Mouse (Mus musculus) neural tube, embryonic 13.5 days (tissue): ENCODE results near the gene Taar8c. TPM values are rescaled to one million over a fixed set of nuclear protein-coding genes. Genes with fewer than 3 reads are reported as not detected.
A peak's percentile ranks its signal among the peaks of the same experiment; 100 is the strongest.
"Not testable (repeated sequence)": the region's sequence is repeated elsewhere in the genome, so short reads cannot be mapped to it uniquely, and the experiment has no call there.

Experiments
- ATAC-seq: fragments of 200-750 bp; cut with Nextera tagmentation; 2 replicates; pipeline ENCODE4 v1.8.0; 2017; ENCODE audit warnings: low read depth, mild to moderate bottlenecking, moderate TSS enrichment, moderate library complexity
- H3K27ac ChIP-seq: fragments of 300-500 bp; sonication (generic); replicated peaks from 2 replicates; pipeline ENCODE4 v1.5.1; 2015; ENCODE audit warnings: moderate library complexity, mild to moderate bottlenecking, inconsistent platforms
- H3K27me3 ChIP-seq: fragments of 300-500 bp; sonication (generic); 2 replicates; pipeline ENCODE4 v1.6.1; 2015; ENCODE audit warnings: mild to moderate bottlenecking, inconsistent platforms
- H3K36me3 ChIP-seq: fragments of 300-500 bp; sonication (generic); 2 replicates; pipeline ENCODE4 v1.6.1; 2015; ENCODE audit warnings: mild to moderate bottlenecking, inconsistent platforms
- H3K4me1 ChIP-seq: fragments of 300-500 bp; sonication (generic); replicated peaks from 2 replicates; pipeline ENCODE4 v1.6.1; 2015; ENCODE audit warnings: inconsistent platforms
- H3K4me2 ChIP-seq: fragments of 300-500 bp; sonication (generic); 2 replicates; pipeline ENCODE4 v1.6.1; 2015; ENCODE audit warnings: inconsistent platforms, mild to moderate bottlenecking, moderate library complexity
- H3K4me3 ChIP-seq: fragments of 300-500 bp; sonication (generic); 2 replicates; pipeline ENCODE4 v1.5.1; 2015; ENCODE audit warnings: mild to moderate bottlenecking, inconsistent platforms
- H3K9ac ChIP-seq: fragments of 300-500 bp; sonication (generic); 2 replicates; pipeline ENCODE4 v1.6.1; 2015; ENCODE audit warnings: moderate library complexity, mild to moderate bottlenecking, inconsistent platforms
- H3K9me3 ChIP-seq: fragments of 300-500 bp; sonication (generic); 2 replicates; pipeline ENCODE4 v1.6.1; 2016; ENCODE audit warnings: inconsistent platforms
- WGBS: fragments of 180-500 bp; shearing (Covaris S2); methylation state at CpG from one replicate; pipeline ENCODE4 v1.1.7; 2015; 5-methylcytosine and 5-hydroxymethylcytosine counted together
- polyA plus RNA-seq: library from polyadenylated mRNA; unstranded; fragments of >200 nt; fragmentation: Nextera tagmentation; extraction: Ambion mirVana; gene quantifications from 2 replicates; pipeline ENCODE4 v1.2.1, GENCODE M21; 2015

Taar8c gene
- not detected in 2 replicates for polyA plus RNA-seq

DNA sequence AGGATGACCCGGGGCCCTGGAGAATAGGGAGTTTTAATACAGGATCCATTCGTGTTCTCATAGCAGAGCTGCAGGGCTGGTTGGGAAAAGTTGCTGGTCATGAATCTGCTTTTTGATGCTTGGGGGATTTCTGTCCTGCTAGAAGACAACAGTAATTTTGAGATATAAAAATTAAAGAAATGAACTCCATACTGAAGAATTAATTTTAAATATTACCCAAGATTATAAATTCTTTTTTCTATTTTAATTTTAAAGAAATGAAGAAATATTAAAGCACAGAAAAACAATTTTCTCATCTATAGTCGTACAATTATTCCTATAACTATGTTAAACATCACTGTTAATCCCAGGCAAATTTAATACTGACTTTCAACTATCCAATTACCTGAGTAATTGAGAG lies at the start of gene Taar8c:
Taar8c (minus strand) TSS at position 101 of the 400 bp plus-strand sequence.
- H3K9ac ChIP-seq, H3K4me2 ChIP-seq, H3K36me3 ChIP-seq, ATAC-seq, H3K9me3 ChIP-seq, H3K4me3 ChIP-seq, H3K4me1 ChIP-seq, H3K27me3 ChIP-seq, H3K27ac ChIP-seq: not testable (repeated sequence)
- 89% methylated on average over 1 of the region's 3 CpGs for WGBS

DNA sequence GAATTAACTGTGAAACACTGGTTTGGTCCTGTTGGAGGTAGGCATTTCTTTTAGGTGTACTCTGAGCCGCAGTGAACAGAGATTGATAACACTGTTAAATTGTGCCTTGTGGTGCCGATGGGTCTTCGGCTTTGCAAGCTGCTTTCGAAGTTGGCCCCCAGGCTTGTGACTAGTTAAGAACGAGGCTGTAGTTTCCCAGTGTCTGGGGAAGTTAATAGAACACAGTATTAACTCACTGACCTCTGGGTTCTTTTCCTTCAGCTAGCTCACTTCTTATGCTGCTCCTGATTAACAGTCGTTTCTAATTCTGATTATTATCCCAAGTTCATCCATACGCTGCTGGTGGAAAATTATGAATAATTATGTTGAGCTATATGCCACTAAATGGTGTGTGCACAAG lies 48.4 kb upstream of the Taar8c start:
- peak overlapping the region; percentile 92 for H3K9ac ChIP-seq
- WGBS: 42% methylated on average over 7 of the region's 7 CpGs
- H3K27me3 ChIP-seq: no peaks in the 10 kb centered on the region
- peaks cover 4% of the 10 kb centered on the region for H3K36me3 ChIP-seq
- no peak overlapping the region for H3K27ac ChIP-seq
- no peak for ATAC-seq
- H3K9me3 ChIP-seq: no peaks in the 10 kb centered on the region
- peak overlapping the region; percentile 89 for H3K4me3 ChIP-seq
- peaks cover 31% of the 10 kb centered on the region for H3K4me1 ChIP-seq
- H3K4me2 ChIP-seq: peak overlapping the region; percentile 58

DNA sequence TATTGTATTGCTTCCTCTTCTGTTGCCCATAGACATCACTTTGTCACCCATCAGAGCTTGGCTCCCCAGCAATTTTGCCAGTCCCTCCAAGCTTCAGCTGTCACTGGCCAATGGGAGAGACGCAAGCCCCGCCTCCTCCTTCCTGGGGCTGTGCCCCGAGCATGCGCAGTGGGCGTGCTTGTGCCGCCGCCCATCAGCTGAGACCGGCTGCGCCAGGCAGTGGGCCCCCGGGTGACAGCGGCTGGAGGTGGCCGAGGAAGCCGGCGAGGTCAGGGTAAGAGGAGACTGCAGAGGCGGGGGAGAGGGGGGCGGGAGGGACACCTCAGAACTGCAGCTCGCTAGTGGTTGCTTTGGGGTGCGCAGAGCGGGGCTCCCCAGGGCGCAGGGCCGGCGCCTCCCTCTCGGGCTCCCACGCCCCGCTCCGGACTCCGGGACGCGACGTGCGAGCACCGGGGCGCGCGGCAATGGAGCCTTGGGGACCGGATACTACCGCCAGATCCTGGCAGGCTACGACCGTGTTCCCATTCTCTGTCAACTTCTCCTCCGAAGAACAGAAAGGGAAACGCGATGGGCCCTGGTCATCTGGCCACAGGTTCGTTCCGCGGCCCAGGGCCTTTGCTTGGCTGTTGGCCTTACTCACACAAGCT lies 47.5 kb upstream of the Taar8c start, which contains the start of gene Stx7:
Stx7 (plus strand) TSS at position 168 of the 647 bp plus-strand sequence.
- H3K4me1 ChIP-seq: peaks cover 31% of the 10 kb centered on the region
- 0 out of 2 replicates have a peak, but pooled peaks cover 3% of the 10 kb centered on the region for H3K36me3 ChIP-seq
- H3K9ac ChIP-seq: peak within 1 kb of the TSS; percentile 92
- under 1% methylated on average over 44 of the region's 45 CpGs for WGBS
- H3K9me3 ChIP-seq: no peaks in the 10 kb centered on the region
- peak within 1 kb of the TSS; percentile 89 for H3K4me3 ChIP-seq
- peak; percentile 98 for ATAC-seq
- peak within 1 kb of the TSS; percentile 58 for H3K4me2 ChIP-seq
- no peaks in the 10 kb centered on the region for H3K27me3 ChIP-seq
- H3K27ac ChIP-seq: peak within 1 kb of the TSS; percentile 76

DNA sequence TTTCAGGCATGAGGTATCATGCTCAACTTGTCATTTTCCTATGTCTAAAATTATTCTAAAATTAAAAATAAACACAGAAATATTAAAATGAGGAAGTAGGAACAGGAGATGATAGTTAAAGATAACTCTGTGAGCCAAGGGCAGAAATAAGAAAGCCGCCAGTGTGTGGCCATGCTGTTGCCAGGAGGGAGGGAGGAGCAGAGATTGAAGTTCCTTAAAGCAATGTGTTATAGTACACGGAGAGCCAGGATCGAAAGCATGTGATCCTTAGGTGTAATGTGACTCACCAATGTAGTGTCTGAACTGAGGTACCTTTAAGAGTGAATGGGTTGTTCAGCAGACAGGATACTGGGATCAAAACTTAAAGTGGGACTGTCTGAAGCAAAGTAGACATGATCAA lies 41.0 kb upstream of the Taar8c start:
- H3K9me3 ChIP-seq: no peaks in the 10 kb centered on the region
- no peak overlapping the region for H3K27ac ChIP-seq
- H3K36me3 ChIP-seq: no peaks in the 10 kb centered on the region
- no peak for ATAC-seq
- no peaks in the 10 kb centered on the region for H3K27me3 ChIP-seq
- no peak overlapping the region for H3K4me2 ChIP-seq
- WGBS: 86% methylated on average over 3 of the region's 3 CpGs
- no peak overlapping the region for H3K4me3 ChIP-seq
- H3K4me1 ChIP-seq: no peaks in the 10 kb centered on the region
- no peak overlapping the region for H3K9ac ChIP-seq

DNA sequence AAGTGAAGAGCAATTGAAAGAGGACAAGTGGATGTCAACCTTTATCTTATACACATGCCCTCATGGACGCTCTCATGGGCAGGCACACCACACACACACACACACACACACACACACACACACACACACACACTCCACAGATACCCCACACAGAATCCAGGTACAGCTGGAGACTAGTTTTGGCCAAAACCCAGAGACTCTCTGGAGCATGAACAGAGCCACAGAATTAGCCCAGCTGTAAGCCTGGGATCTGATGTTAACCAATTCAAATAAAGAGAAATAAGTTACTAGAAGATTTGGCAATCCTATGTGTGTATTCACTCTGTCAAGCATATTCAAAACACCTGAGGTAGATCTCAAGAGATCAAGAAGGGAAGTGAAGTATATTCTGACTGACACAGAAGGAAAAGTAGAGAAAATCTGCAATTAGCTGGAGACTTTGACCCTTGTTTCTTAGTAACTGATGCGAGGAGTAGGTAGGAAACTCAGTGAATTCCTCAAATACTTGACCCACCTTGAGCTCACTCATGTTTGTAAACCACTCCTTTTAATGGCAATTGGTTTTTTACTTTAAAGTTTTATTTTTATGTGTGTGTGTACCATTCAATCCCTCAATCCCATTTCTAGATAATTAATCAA lies 37.0 kb upstream of the Taar8c start:
- Histone ChIP-seq H3K4me2 (no peak overlapping the region), H3K4me3 (no peak overlapping the region), H3K36me3 (no peaks in the 10 kb centered on the region), H3K9ac (no peak overlapping the region), H3K27me3 (no peaks in the 10 kb centered on the region), H3K9me3 (no peaks in the 10 kb centered on the region), H3K4me1 (no peaks in the 10 kb centered on the region), H3K27ac (no peak overlapping the region)
- no peak for ATAC-seq
- 93% methylated on average over 2 of the region's 2 CpGs for WGBS

DNA sequence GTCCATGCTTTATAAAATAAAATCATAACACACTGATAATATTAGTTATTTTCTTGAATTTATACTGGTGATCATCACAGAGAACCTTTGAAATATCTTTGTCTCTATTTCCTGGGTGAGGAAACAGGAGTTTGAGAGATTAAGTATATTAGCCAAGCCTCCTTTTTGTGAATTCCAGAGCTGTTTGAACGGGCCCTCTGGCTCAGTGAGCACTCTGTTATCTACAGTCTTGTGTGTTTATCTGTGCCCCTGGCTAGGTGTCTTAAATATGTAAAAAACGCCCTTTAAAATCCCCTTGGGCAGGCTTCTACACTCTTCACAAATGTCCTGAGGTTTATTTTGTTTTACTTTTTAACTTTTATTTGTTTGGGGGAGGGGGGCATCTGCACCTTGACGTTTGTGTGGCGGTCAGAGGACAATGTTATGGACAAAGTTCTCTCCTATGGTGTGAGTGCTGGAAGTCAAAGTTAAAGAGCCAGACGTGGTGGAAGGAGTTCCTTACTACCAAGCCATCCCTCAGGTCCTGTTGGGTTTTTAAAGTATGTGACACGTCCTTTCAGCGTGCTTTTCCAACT lies 32.4 kb upstream of the Taar8c start:
- no peak overlapping the region for H3K4me2 ChIP-seq
- H3K27me3 ChIP-seq: no peaks in the 10 kb centered on the region
- ATAC-seq: no peak
- 63% methylated on average over 7 of the region's 7 CpGs for WGBS
- H3K27ac ChIP-seq: no peak overlapping the region
- no peaks in the 10 kb centered on the region for H3K4me1 ChIP-seq
- H3K9me3 ChIP-seq: no peaks in the 10 kb centered on the region
- H3K4me3 ChIP-seq: no peak overlapping the region
- H3K9ac ChIP-seq: no peak overlapping the region
- H3K36me3 ChIP-seq: no peaks in the 10 kb centered on the region

DNA sequence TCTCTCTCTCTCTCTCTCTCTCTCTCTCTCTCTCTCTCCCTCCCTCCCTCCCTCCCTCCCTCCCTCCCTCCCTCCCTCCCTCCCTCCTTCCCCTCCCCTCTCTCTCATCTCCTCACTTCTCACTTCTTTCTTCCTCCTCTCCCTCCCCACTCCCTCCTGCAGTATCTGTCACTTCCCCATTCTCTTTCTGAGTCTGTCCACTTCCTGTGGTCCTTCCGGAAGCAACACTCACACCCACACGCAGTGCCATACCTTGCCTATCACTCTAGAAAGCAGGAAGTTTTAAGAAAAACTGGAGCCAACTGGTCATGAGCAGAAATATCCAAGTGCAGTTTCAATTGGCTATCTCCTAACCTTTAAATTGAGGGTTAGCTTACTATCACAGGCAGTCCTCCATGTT lies 31.4 kb upstream of the Taar8c start:
- H3K27me3 ChIP-seq: no peaks in the 10 kb centered on the region
- WGBS: 59% methylated on average over 2 of the region's 2 CpGs
- no peak for ATAC-seq
- H3K27ac ChIP-seq: no peak overlapping the region
- no peaks in the 10 kb centered on the region for H3K9me3 ChIP-seq
- H3K4me3 ChIP-seq: no peak overlapping the region
- H3K9ac ChIP-seq: no peak overlapping the region
- no peaks in the 10 kb centered on the region for H3K4me1 ChIP-seq
- H3K36me3 ChIP-seq: no peaks in the 10 kb centered on the region
- no peak overlapping the region for H3K4me2 ChIP-seq

DNA sequence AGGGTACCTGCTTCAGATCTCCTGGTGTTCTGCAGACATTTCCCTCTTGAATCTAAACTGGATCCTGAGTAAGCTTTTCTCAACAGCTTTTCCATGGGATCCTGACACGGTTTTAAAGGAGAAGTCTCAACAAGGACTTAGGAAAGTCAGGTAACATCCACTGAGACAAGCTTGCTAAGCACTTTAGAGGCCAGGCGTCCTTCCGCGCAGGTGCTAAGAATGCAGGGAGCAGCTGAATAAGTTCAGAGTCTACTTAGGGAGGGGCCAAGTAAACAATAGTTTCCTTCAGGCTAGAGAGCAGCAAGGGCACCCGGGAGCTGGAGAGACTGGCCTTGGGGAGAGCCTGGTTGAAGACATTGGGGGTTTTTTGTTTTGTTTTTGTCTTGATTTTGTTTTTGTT lies 30.6 kb upstream of the Taar8c start:
- Histone ChIP-seq H3K27me3 (no peaks in the 10 kb centered on the region), H3K4me1 (no peaks in the 10 kb centered on the region), H3K27ac (no peak overlapping the region), H3K36me3 (no peaks in the 10 kb centered on the region), H3K4me2 (no peak overlapping the region), H3K9ac (no peak overlapping the region), H3K4me3 (no peak overlapping the region), H3K9me3 (no peaks in the 10 kb centered on the region)
- WGBS: 14% methylated on average over 5 of the region's 5 CpGs
- no peak for ATAC-seq

DNA sequence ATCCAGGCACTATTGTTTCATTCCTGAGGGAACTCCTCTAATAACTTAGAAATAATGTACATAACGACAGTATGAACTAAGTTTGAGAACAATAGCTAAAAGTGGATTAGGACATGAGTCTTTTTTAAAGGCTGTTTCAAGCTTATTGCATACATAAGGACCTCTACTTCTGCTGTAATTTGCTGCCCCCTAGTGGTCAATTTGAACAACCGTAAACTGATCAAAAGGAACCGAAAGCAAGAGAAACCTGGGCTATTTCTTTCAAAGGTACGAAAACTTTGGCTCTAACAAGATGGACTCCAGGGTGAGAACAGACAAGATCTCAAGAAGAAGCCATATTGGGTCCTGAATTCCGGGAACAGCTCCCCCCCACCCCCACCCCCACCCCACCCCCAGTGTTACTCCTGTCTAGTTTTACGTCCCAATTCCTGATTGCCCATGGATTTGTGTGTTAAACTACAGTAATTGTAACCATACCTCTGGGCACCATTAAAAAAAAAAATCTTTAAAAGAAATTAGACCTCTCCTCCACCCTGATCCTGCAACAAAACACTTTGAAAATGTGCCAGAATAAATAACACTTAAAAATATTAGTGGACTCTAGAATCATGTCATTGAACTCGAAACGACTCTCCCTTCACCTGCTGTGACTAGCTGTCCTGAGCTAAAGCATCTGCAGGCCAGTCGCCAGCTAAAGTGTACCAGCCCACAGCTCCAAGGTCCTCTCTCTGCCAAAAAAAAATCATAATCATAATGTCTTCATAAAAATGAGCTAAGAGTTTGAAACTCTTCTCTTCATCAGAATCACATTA lies 29.9 kb upstream of the Taar8c start:
- H3K4me1 ChIP-seq: no peaks in the 10 kb centered on the region
- H3K36me3 ChIP-seq: no peaks in the 10 kb centered on the region
- H3K9me3 ChIP-seq: no peaks in the 10 kb centered on the region
- 25% methylated on average over 9 of the region's 9 CpGs for WGBS
- peak overlapping the region; percentile 35 for H3K4me2 ChIP-seq
- peak; percentile 76; the same call in 1 of the 2 replicates for ATAC-seq
- H3K27ac ChIP-seq: no peak overlapping the region
- H3K27me3 ChIP-seq: no peaks in the 10 kb centered on the region
- no peak overlapping the region for H3K9ac ChIP-seq
- no peak overlapping the region for H3K4me3 ChIP-seq

DNA sequence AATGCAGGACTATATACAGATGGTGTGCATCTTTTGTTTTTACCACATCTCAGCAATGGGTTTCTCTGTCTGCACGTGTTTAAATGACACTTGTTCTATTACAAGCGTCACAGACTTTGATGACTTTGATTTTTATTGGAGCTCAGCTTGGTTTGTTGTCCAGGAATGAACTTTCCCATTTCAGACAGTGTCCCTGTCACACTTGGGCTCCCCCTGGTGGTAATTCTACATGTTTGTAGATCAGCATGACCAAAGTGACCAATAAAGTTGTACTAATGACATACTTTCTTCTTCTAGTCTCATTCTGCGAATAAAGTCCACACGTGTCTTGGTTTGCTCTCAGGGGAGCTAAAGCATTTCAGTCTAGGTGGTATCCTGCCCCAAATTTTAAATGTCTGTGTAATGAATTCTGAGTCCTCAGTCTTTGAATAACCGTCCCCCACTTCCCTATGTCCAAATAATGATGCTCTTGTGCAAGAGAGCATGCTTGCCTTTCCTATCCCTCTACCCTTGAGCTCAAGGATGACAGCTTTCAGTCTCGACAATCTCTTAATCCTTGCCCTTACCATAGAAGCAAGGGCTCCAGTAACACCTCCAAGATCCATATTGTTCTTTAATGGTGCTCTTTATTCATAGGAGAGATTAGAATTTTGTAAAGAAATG lies 9.5 kb upstream of the Taar8c start:
- no peak for ATAC-seq
- Histone ChIP-seq H3K27me3 (no peaks in the 10 kb centered on the region), H3K4me1 (no peaks in the 10 kb centered on the region), H3K27ac (no peak overlapping the region), H3K4me2 (no peak overlapping the region), H3K36me3 (no peaks in the 10 kb centered on the region), H3K4me3 (no peak overlapping the region), H3K9ac (no peak overlapping the region), H3K9me3 (0 out of 2 replicates have a peak, but pooled peaks cover 12% of the 10 kb centered on the region)
- 55% methylated on average over 6 of the region's 6 CpGs for WGBS

DNA sequence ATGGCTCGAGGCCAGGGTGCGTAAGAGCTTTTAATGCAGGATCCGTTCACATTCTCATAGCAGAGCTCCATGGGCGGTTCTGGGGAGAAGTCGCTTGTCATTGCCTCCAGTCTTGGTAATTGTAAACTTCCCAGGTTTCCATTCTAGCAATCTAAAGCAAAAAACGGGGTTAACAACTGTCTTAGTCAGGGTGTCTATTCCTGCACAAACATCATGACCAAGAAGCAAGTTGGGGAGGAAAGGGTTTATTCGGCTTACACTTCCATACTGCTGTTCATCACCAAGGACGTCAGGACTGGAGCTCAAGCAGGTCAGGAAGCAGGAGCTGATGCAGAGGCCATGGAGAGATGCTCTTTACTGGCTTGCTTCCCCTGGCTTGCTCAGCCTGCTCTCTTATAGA lies 7.7 kb upstream of the Taar8c start, which contains the start of gene Taar9:
Taar9 (minus strand) TSS at position 101 of the 400 bp plus-strand sequence.
- not testable (repeated sequence) for H3K9ac ChIP-seq, H3K9me3 ChIP-seq, H3K36me3 ChIP-seq, H3K27me3 ChIP-seq, H3K4me1 ChIP-seq, ATAC-seq, H3K4me2 ChIP-seq, H3K27ac ChIP-seq, H3K4me3 ChIP-seq
- 81% methylated on average over 8 of the region's 8 CpGs for WGBS
